8 mouse cellular contexts compared by ENCODE assay signal in genomic region chr16:37684259-37684633, GRCm38 (mm10). TPM values are rescaled to one million over a fixed set of nuclear protein-coding genes. Genes with fewer than 3 reads are reported as not detected.
DNase-seq lines count a peak whose midpoint lies in the region; ATAC-seq and TF ChIP-seq lines count a peak whose summit lies in the region.

No protein-coding gene starts in this region.

- no peaks in the 10 kb centered on the region for H3K36me3 ChIP-seq in liver, embryonic 11.5 days (ENCODE audit: control insufficient read depth, insufficient read depth, low read length)
- H3K36me3 ChIP-seq in neural tube, embryonic 11.5 days (ENCODE audit: control insufficient read depth, insufficient read depth, low read length): no peaks in the 10 kb centered on the region

- H3K4me2 ChIP-seq in liver, embryonic 11.5 days: peak overlapping the region; percentile 80
- H3K4me2 ChIP-seq in neural tube, embryonic 11.5 days (ENCODE audit: low read depth): peak overlapping the region; percentile 41; the same call in 1 of the 2 replicates

- no peaks in the 10 kb centered on the region for H3K27me3 ChIP-seq in liver, embryonic 11.5 days (replicated peaks; ENCODE audit: control insufficient read depth, insufficient read depth, low read length)
- no peaks in the 10 kb centered on the region for H3K27me3 ChIP-seq in neural tube, embryonic 11.5 days (ENCODE audit: control insufficient read depth, insufficient read depth, low read length)

- no peak for DNase-seq in gastrocnemius, adult 2 months
- no peak for DNase-seq in gastrocnemius, postnatal 10 days
- peak; percentile 40 for DNase-seq in heart, postnatal 25 days (ENCODE audit: low spot score)
- no peak for DNase-seq in liver, embryonic 11.5 days (ENCODE audit: low spot score)
- DNase-seq in neural tube, embryonic 11.5 days (ENCODE audit: low spot score): no peak
- no peak for DNase-seq in thymus, adult 18-20 months
- no peak for DNase-seq in layer of hippocampus, adult 18-20 months (ENCODE audit: low spot score in 2 of 2)

- H3K4me3 ChIP-seq in gastrocnemius, adult 2 months: peak overlapping the region; percentile 66
- H3K4me3 ChIP-seq in brown adipose tissue, adult 24 weeks (ENCODE audit: insufficient read depth, low read depth, low read length): peak overlapping the region; percentile 40
- H3K4me3 ChIP-seq in liver, embryonic 11.5 days (ENCODE audit: low read depth, low read length): peak overlapping the region; percentile 44
- H3K4me3 ChIP-seq in neural tube, embryonic 11.5 days (ENCODE audit: low read depth, low read length): no peak overlapping the region

- peak overlapping the region; percentile 28 for H3K9ac ChIP-seq in liver, embryonic 11.5 days (ENCODE audit: low read depth, low read length)
- peak overlapping the region; percentile 16; the same call in 1 of the 2 replicates for H3K9ac ChIP-seq in neural tube, embryonic 11.5 days (ENCODE audit: low read length)

- peak; percentile 25; the same call in 1 of the 2 replicates for ATAC-seq in liver, embryonic 11.5 days (replicated peaks; ENCODE audit: low FRiP score)
- no peak for ATAC-seq in neural tube, embryonic 11.5 days (ENCODE audit: insufficient read depth, low FRiP score, low TSS enrichment)

- TF ChIP-seq CTCF in gastrocnemius, adult 2 months (IDR thresholded peaks at IDR 0.05): no peak

- H3K4me1 ChIP-seq in brown adipose tissue, adult 24 weeks (ENCODE audit: control insufficient read depth, insufficient read depth, insufficient read length, low read length): peaks cover 10% of the 10 kb centered on the region
- peaks cover 17% of the 10 kb centered on the region for H3K4me1 ChIP-seq in liver, embryonic 11.5 days (replicated peaks; ENCODE audit: control insufficient read depth, insufficient read depth, low read length)
- peaks cover 14% of the 10 kb centered on the region for H3K4me1 ChIP-seq in neural tube, embryonic 11.5 days (ENCODE audit: control insufficient read depth, insufficient read depth, low read length)

- no peaks in the 10 kb centered on the region for H3K9me3 ChIP-seq in liver, embryonic 11.5 days (ENCODE audit: control insufficient read depth, low read length)
- no peaks in the 10 kb centered on the region for H3K9me3 ChIP-seq in neural tube, embryonic 11.5 days (ENCODE audit: control insufficient read depth, low read length)

- H3K27ac ChIP-seq in gastrocnemius, adult 2 months: peak overlapping the region; percentile 84
- H3K27ac ChIP-seq in brown adipose tissue, adult 24 weeks (replicated peaks; ENCODE audit: low read depth, low read length): peak overlapping the region; percentile 53
- peak overlapping the region; percentile 5; the same call in 1 of the 2 replicates for H3K27ac ChIP-seq in liver, embryonic 11.5 days (ENCODE audit: low read depth, low read length)
- H3K27ac ChIP-seq in neural tube, embryonic 11.5 days (ENCODE audit: low read depth, low read length): no peak overlapping the region; the same call in 1 of the 2 replicates

- intact Hi-C loops in gastrocnemius, adult 2 months (cut with DNase I): loop anchor here (2.0 to 5.0 kb wide), 4 partner anchors 29 to 577 kb away; partner anchors contain the start of gene Ndufb4
- intact Hi-C loops in heart, postnatal 25 days (cut with DNase I): loop anchor here (2.0 kb wide), 2 partner anchors 129 to 391 kb away; no protein-coding TSS in a partner anchor

- WGBS in liver, embryonic 11.5 days: 17% methylated on average over 8 of the region's 8 CpGs
- 25% methylated on average over 8 of the region's 8 CpGs for WGBS in neural tube, embryonic 11.5 days

RNA-seq across cellular contexts. Expression of gene Ndufb4, which starts 30.0 kb away (rescaled TPM):
- total RNA-seq in gastrocnemius, adult 2 months (2021): 100 to 1,000 TPM; 191 to 246 TPM
- total RNA-seq in gastrocnemius, postnatal 10 days (2021): 100 to 1,000 TPM; 150 to 158 TPM
- 800 and 1,040 TPM in 2 replicates for polyA plus RNA-seq in brown adipose tissue, adult 24 weeks (2012; ENCODE audit: insufficient read depth, insufficient read length, missing spikeins)
- total RNA-seq in heart, postnatal 25 days (2021): 100 to 1,000 TPM; 168 to 170 TPM
- 67.6 and 72.2 TPM in 2 replicates for polyA plus RNA-seq in liver, embryonic 11.5 days (2014; fragmentation: Nextera tagmentation; extraction: Ambion mirVana)
- 46.2 and 50.1 TPM in 2 replicates for polyA plus RNA-seq in neural tube, embryonic 11.5 days (2014; fragmentation: Nextera tagmentation; extraction: Ambion mirVana)
- total RNA-seq in layer of hippocampus, adult 18-20 months (2021): 10 to 100 TPM; 83.3 to 85.1 TPM
